Mouse (Mus musculus): ENCODE measurements at regions not wholly inside any gene's neighbourhood (a gene's known extent, or its start where the extent isn't known, plus 50 kb on each side); places are given as distances from the start of the nearest gene placed in this dataset.
"Not testable (repeated sequence)": the region's sequence is repeated elsewhere in the genome, so short reads cannot be mapped to it uniquely, and the experiment has no call there.

DNA sequence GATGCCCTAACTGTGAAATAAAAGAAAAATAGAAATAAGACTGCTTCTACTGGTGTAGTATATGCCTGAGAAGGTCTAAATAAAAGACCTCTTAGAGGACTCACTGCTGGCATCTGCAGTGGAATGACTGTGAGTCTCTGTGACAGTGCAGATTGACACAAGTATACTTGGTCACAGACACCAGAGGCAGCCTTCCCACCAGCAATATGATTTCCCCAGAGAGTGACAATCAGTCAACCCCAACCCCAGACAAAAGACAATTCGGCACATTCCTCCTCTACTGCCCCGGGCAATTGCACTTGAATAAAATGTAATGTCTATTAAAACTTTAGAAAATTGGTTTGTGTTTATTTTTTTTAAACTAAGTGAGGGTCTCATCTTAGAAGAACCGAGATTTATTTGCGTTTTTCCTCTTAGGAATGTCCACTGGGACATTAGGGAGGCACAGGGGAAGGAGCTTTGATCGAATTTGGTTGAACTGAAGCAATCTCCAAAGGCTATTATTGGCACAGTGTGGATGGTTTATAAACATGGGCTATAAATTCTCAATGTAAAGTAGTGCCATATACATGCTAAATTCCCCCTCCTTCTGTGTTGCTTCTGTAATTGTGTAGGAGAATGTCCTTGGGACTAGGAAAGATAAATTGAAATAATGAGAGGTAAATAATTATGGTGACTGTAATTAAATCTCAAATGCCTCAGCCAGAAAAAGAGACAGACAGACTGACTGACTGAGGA lies 123.0 kb upstream of the Lnx1 start:
- DNase-seq (ENCODE audit: low spot score): no peak

DNA sequence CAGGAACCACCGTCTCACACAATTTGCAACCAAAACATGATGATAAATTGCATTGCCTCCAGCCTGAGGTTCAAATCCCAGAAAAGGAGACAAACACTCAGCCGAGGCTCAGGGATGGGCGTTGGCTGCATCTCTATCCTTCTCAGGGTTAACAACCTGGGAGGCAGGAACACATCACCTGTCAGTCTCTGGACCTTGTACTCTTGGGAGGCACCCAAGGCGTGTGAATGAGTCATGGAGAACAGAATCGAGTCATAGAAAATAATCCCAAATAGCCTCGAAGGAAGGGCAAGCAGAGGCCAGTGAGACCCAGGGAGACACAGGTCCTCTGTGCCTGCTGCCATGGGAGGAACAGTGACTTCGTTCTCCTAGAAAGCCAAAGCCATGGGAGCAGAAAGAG lies 121.0 kb upstream of the Lnx1 start:
- DNase-seq (ENCODE audit: low spot score): no peak

DNA sequence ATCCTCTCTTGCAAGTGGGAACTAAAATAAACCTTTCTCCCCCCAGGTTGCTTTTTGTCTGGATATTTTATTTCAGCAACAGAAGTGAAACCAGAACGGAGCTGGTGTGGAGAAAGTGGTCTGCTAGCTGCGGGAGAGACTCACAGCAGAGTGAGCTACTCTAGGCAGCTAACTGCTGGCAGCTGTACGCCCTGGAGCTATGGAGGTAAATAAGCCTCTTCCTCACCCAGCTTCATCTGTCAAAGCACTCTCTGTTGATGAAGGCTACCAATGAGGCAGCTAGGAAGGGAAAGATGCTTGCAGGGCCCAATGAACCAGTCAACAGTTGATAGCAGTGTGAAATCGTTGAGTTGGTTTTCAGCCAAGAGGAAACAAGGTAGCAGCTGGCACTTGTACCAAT lies 119.3 kb upstream of the Lnx1 start:
- DNase-seq (ENCODE audit: low spot score): no peak

DNA sequence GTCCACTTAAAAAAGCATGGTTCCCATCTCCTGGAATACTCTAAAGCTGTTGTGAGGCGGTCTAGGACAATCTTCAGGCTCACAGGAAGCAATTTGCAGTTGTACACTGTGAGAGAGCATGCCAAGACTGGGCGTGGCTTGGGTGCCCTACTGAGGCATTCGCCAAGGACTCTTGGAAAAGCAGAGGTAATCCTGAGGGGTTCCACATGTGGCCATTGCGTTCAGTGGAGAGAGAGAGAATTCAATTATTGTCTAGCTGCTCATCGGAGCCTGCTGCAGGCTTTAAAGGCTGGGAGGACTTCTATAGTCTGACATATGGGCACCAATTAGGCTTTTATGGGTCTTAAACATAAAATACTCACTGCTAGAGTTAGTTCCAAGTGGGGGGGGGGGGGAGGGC lies 113.8 kb upstream of the Lnx1 start:
- DNase-seq (ENCODE audit: low spot score): no peak

DNA sequence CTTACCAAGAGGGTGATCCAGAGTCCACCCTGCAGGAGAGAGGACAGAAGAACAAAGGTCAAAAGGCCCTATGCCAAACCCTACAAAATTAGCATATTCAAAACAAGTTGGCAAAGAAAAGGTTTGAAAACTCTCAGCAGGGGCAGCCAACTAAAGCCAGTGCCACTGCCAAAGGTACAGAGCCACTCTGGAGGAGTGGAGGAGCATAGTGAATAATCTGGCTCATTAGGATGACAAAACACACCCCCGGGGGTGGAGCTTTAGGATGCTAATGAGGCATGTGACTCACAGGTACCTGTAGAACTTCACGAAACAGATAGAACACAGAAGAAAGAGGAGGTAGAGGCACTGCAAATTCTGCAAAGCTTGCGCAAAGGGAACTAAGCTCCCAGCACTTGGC lies 110.7 kb upstream of the Lnx1 start:
- DNase-seq (ENCODE audit: low spot score): no peak

DNA sequence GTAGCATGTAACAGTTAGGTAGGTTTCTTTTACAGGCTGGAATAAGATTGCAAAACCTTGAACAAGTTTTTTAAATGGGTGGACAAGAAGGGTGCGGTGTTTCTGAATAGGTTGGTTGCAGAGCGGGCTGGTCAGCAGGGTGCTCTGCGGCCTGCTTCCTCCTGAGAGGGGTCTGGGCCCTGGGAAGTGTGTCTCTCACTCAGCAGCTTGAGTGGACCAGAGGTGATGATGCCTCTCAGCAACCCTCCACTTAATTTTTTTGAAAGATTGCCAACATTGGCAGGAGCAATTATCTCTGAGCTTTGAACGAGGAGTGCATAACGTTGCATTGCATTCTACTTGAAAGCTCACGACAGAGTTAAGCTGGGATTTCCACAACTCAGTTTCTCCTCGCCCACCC lies 108.3 kb upstream of the Lnx1 start:
- no peak for DNase-seq (ENCODE audit: low spot score)

DNA sequence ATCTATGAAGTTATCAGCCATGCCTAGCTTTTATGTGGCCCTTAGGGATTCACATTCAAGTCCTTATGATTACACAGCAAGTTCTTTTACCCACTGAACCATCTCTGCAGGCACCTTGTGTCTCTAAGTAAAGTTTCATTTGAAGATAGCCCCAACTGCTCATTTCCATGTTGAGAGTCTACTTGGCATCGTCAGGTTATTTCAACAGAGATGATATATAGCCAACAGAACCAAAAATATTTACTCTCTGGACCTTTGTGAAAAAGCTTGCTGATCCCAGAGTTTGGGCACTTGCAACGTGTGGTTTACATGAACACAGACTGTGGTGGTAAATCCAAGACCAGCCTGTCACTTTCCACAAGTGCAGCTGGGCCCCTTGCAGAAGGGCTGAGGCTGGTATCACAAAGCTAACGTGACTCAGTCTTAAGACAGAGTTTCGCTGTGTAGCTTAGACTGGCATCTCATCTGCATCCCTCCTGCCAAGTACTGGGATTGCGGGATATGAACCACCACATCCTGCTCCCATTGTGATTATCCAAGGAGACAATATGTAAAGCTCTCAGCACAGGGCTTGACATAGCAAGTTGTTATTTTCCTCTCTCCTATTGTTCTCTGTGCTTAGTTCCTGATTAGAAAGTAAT lies 105.0 kb upstream of the Lnx1 start:
- DNase-seq (ENCODE audit: low spot score): no peak

DNA sequence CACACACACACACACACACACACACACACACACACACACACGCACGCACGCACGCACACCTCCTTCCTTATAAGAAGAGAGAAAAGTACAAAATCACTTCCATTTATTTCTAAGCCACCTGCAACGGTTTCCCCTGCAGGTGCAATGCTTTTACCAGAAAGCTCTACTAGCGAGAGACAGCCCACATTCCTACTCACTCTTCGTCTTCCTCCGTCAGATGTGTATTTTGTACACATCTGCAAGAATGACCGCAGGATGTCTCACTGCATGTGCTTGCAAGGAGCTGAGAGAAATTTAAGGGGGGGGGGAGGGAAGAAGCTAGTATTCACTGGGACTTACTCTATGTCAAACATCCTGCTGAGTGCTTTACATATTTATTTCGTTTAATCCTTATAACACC lies 99.2 kb upstream of the Lnx1 start:
- no peak for DNase-seq (ENCODE audit: low spot score)

DNA sequence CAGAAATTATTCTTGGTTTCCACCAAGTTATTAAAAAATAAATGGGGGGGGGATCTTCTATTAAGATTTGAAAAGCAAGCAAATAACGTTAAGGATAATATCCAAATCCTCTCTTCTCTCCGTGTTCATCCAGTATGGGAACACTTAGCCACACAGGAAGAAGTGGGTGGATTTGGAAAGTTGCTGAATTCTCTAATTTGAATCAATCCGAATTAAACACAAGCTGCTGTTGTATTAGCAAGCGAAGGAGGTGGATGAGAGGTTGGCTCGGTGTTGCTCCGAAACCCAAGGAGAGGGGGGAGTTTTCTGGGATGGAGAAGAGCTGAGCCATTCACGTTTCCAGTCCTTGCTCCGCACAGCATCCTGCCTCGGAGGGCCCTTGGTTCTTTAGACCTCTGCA lies 97.6 kb upstream of the Lnx1 start:
- peak; percentile 36 for DNase-seq (ENCODE audit: low spot score)

DNA sequence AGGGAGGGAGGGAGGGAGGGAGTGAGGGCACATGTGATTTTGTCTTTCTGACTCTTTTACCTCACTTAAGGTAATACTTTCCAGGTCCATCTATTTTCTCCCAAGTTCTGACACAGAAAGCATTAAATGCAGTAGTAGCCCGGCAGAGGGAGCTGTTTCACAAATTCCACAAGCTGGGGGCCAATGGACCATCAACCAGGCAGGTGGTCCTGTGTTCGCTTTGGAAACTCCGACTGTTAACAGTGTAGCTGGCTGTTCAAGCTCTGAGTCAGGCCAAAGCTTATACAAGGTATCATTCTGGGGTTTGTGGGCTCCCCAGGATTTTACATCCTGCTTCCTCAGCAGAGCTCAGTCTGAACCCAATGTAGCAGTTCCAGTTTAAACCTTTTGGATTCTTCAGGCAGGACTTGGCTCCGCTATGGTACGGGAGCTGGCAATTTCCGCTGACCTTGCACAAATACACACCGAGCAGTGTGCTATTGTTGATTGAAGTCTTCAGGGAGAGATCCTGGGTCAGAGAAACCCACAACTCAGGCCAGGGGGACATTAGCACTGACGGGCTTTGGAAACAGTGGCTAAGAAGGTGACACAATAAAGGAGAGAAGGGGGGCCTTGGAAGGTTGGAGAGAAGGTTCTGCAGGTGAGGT lies 93.8 kb upstream of the Lnx1 start:
- DNase-seq (ENCODE audit: low spot score): peak; percentile 15

DNA sequence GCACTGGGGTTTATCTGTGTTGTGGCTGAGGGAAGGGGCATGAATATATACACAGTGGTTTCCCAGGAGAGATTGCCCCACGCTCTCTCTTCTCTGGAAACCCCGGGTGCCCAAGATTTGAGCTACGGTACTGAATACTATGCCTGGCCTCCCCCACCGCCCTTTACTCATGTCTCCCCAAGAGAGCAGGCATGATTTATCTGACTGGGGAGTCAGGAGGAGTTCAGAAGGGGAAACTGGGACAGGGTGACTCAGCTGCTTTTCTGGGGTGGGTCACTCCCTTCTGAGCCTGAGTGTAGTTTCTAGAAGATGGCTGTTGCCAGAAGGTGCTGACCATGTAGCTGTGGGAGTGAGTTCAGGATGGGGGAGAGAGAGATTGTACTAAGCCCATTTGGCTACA lies 92.0 kb upstream of the Lnx1 start:
- no peak for DNase-seq (ENCODE audit: low spot score)

DNA sequence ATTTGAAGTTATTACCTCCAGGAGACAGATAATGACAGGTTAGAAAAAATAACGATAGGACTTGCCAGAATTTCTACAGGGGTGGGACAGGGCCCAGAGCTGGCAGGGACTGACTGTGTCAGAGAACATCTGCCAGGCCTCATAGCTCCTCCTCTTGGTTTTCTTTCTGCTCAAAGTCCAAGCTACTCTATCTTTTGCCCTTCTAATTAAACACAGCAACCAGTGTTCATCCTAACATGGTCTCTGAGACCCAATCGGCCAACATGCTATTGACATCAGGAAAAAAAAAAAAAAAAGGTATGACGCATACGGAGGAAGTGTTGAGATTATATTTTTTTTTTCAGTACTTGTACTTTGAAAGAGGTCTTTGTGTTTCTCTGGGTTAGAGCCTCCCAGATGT lies 90.7 kb upstream of the Lnx1 start:
- DNase-seq (ENCODE audit: low spot score): no peak

DNA sequence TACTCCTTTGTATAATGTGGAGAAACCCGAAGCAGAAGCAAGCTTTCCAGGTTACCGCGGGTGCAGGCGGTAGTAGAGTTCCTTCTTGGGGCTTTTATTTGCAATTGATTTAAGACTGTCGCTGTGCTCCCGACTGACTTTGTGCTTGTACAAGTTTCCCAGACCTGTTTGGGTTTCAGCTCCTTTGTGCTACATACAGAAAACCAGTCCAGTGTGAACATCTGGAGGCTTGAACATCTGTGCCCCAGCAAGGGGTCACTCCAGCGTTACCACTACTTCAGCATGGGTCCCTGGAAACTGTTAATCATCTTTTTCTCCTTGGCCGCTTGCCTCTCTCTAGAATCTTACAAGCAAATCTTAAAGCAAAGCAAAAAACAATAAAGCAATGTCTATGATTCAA lies 90.2 kb upstream of the Lnx1 start:
- DNase-seq (ENCODE audit: low spot score): no peak

DNA sequence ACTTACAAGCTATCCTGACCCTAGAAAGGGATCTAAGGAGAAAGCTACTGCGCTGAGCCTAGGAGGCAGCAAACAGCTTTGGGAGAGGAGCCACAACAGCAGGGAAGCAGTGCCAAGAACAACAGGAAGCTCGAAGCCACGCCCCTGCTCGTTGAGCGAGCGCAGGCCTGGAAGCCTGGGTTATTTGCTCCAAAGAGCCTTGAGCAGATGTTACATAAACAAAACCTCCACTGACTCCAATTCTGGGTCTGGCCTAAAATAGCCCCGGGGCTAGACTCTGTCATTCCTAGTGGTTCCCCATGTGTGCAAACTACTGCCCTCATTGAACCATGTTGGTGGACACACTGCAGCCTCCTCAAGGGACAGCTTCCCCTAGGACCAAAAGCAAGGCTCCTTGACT lies 89.6 kb upstream of the Lnx1 start:
- DNase-seq (ENCODE audit: low spot score): peak; percentile 24

DNA sequence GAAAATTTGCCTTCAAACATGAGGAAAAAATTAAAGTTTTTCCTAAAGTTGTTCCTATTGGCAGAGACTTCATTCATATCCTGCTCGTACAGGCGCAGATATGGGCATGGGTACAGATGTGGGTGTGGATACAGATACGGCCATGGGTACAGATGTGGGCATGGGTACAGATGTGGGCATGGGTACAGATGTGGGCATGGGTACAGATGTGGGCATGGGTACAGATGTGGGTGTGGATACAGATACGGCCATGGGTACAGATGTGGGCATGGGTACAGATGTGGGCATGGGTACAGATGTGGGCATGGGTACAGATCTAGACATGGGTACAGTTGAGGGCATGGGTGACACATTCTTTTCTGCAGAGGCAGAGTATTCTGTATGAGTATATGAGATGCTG lies 87.8 kb upstream of the Lnx1 start:
- not testable (repeated sequence) for DNase-seq (ENCODE audit: low spot score)

DNA sequence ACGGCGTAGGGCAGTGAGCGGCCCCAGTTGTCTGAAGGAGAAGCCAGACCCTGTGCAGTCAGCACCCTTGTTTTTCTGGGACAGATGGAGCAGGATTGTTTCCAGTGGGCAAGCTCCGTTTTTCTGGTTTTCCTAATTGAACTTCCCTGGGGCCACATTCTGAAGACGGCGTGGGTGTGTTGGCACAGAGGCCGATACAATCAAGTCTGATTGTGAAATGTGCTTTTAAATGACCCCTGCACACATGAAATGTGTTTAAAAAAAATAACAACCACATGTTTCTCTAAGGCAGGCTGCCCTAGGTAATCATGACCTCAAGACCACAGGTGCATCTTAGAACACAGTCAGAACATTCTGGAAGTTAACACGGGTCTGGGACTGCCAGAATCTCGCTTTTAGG lies 81.2 kb upstream of the Lnx1 start:
- no peak for DNase-seq (ENCODE audit: low spot score)

DNA sequence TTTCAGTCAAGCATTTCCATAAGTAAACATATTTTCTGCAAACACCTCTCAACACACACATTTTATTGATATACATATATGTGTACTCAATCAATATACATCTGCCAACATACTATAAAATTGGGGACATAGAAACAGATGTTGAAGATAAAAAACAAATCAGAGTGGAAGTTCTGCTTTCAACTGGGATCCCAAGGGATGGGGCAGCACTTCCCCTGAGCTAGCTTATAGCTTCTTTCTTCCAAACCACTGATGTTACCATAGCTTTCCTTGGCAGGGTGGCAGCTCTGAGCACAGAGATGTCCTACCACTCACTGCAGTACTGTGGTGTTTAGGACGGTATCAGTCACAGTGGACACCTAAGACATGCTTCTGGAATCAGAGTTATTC lies 75.4 kb upstream of the Lnx1 start:
- no peak for DNase-seq (ENCODE audit: low spot score)

DNA sequence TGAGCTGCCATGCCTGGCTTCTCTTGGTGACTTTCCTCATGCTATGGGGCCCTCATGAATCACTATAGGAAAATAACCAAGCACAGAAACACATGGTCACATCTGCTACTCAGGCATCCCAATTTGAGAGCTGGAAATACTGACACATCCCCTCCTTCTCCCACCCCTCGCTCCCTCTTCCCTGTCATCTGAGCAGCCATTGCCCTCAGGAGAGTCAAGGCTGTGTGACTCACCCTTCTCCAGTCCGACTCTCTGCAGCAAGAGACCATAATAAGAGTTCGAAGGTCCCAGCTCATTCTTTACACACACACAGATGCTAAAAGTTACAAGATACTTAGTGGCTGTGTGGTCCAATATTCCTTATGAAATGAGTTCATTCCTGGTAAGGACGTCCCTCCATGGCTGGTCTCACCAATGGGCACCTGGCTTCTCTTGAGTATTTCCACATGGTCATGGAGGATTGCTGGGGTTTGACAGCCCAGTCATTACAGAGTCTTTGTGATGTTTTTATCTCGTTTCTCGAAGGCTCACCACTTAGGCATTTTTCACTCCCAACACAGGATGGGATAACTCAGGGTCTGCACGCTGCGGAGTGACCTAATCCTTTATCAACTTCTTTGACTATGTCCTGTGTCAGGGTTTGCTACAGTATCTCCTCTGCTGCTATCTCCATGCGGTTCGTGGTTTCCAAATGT lies 74.8 kb upstream of the Lnx1 start:
- no peak for DNase-seq (ENCODE audit: low spot score)

DNA sequence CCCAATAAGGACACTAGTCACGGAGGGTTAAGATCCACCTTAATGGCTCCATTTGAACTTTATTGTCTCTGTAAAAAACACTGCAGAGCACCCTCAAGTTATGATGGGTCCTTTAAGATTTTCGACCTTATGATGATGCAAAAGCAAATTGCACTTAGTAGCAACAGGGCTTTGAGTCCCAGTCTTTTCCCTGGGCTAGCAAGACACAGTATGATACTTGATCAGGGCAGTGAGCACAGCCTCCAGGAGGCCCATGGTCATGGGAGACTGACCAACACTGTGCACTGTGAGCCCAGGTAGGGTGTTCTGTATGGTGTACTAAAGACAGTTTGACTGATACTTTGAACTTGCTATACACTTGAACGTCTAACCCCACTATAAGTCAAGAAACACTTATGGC lies 73.4 kb upstream of the Lnx1 start:
- no peak for DNase-seq (ENCODE audit: low spot score)

DNA sequence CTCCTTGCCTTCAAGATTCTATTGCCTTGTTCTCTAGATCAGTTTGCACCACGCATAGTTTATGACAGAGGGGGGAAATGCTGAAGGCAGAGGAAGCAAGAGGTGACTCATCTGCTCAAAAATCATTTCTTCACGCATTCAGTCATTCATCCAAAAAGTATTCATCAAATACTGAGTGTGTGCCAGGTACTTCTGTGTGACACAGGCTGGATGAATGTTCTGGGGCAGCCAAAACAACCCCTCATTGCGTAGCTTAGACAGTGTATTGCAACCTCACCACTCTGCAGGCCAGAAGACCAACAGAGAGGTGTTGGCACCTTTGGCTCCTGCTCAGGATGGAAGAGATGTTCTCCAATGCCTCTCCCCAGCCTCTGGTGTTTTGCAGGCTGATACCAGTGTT lies 72.9 kb upstream of the Lnx1 start:
- no peak for DNase-seq (ENCODE audit: low spot score)

DNA sequence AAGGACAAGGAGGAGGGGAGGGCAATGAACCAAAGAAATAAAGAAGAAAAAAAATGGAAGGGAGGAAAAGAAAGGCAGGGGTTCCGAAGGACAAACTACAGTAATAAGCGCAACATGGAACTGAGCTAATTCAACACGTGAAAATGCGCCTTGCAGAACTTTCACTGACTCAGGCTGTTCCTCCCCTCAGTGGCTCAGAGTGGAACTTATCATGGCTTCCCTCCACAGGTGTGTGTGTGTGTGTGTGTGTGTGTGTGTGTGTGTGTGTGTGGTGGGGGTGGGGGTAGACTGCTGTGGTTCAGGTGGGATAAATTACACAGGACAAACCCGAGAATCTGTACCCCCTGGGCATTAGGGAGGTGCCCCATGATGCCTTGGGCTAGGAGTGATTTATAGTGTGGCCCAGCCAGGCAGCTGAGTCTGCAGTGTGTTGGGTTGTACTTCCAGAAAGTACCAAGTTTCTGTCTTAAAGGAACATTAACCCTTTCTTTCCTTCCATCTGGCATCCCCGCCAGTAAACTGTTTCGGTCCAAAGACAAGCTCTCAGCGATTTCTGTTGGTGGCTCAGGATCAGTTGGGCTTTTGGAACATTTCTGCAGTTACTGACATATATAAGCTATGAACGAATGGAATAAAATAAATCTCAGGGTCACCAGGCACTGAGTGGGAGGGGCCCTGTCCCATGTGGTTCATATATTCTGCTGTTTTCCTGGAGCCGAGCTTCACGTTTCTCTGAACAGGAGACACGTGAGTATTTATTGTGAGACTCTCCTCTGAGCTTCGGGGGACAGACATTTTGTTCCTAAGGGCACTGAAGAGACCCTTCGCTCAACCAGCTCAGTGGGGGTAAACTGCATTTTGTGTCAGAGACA lies 71.1 kb upstream of the Lnx1 start:
- DNase-seq (ENCODE audit: low spot score): no peak

DNA sequence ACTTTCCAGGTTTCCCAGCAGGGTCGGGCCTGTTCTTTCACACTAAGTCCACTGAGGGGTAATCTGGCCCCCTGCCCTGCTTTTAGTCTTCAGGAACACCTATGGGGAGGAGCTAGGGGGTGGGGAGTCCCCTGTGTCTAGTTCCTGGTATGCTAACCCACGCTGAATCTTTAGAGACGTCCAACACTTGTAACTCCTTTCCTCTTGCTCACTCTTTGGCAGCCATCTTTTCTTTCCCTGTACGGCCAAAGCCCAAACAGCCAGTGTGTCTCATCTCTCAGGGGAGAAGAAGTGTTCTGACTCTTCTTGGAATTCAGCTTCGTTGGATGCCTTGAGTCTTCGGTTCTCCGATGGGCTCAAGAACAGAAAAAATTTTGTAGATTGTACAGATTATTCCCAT lies 68.4 kb upstream of the Lnx1 start:
- DNase-seq (ENCODE audit: low spot score): no peak

All from layer of hippocampus, adult 9-10 months (tissue).